Mouse (Mus musculus) erythroid progenitor cell, adult 5-6 weeks (primary cell): ENCODE results near the gene Hfm1. TPM values are rescaled to one million over a fixed set of nuclear protein-coding genes. Genes with fewer than 3 reads are reported as not detected.

ENCODE experiments used
- ATAC-seq: replicated peaks from 2 replicates; pipeline ENCODE4 v1.8.0; 2016; ENCODE audit warnings: moderate number of reproducible peaks, mild to moderate bottlenecking, moderate TSS enrichment, inconsistent platforms; ENCODE audit not compliant: poor library complexity, low FRiP score, severe bottlenecking
- total RNA-seq, 2 experiments: library from RNA; stranded (forward) in 1 of 2; stranded (reverse) in 1 of 2; fragments of 150-400 nt in 1 of 2; fragments of 186-747, 209-891 nt in 1 of 2; gene quantifications; 2 replicates each; pipeline versions ENCODE4 v1.2.3 to v1.2.4; 2015 to 2017; ENCODE audit warnings: low replicate concordance in 2 of 2

Hfm1 gene
- total RNA-seq, 2 experiments from 2014 or later, result 5.0 TPM; not detected in 1

- peak; percentile 57; the same call in 1 of the 2 replicates for ATAC-seq
These were observed 72.8 kb downstream of the Hfm1 start for GRCm38 (mm10) chr5:106853284-106853683.

GRCm38 (mm10) chr5:106847045-106847444, 79.1 kb downstream of the Hfm1 start:
- ATAC-seq, result no peak

- no peak; the same call in 1 of the 2 replicates for ATAC-seq
These were observed 82.2 kb downstream of the Hfm1 start for GRCm38 (mm10) chr5:106843906-106844305.

- ATAC-seq, result no peak
These were observed 93.1 kb downstream of the Hfm1 start for GRCm38 (mm10) chr5:106833025-106833424.

- no peak for ATAC-seq
These were observed 94.7 kb downstream of the Hfm1 start for GRCm38 (mm10) chr5:106831401-106831800.

- no peak for ATAC-seq
These were observed 95.3 kb downstream of the Hfm1 start for GRCm38 (mm10) chr5:106830775-106831174.

GRCm38 (mm10) chr5:106826740-106827139, 99.4 kb downstream of the Hfm1 start:
- no peak for ATAC-seq

GRCm38 (mm10) chr5:106826044-106826443, 100.1 kb downstream of the Hfm1 start:
- no peak for ATAC-seq

- ATAC-seq, result no peak
These were observed 100.7 kb downstream of the Hfm1 start for GRCm38 (mm10) chr5:106825301-106825853.

- no peak for ATAC-seq
These were observed 101.4 kb downstream of the Hfm1 start for GRCm38 (mm10) chr5:106824716-106825115.

GRCm38 (mm10) chr5:106819630-106820029, 106.5 kb downstream of the Hfm1 start:
- no peak for ATAC-seq

GRCm38 (mm10) chr5:106815923-106816654, 110.0 kb downstream of the Hfm1 start:
- ATAC-seq, result no peak

- ATAC-seq, result no peak
These were observed 111.5 kb downstream of the Hfm1 start for GRCm38 (mm10) chr5:106814611-106815010.

- ATAC-seq, result peak; percentile 74; the same call in 1 of the 2 replicates
These were observed 123.0 kb downstream of the Hfm1 start for GRCm38 (mm10) chr5:106803094-106803493.

GRCm38 (mm10) chr5:106801886-106802798, 124.0 kb downstream of the Hfm1 start:
- ATAC-seq, result peak; percentile 83

- ATAC-seq, result no peak
These were observed 124.8 kb downstream of the Hfm1 start for GRCm38 (mm10) chr5:106801215-106801863.

- no peak for ATAC-seq
These were observed 128.2 kb downstream of the Hfm1 start for GRCm38 (mm10) chr5:106797896-106798295.

- no peak for ATAC-seq
These were observed 134.9 kb downstream of the Hfm1 start for GRCm38 (mm10) chr5:106791241-106791572.

- no peak for ATAC-seq
These were observed 135.5 kb downstream of the Hfm1 start for GRCm38 (mm10) chr5:106790496-106791240.
